Mouse (Mus musculus) kidney, embryonic 15.5 days (tissue): ENCODE results near the gene Rarb. TPM values are rescaled to one million over a fixed set of nuclear protein-coding genes. Genes with fewer than 3 reads are reported as not detected.

Source experiments
- ATAC-seq: fragments of 200-750 bp; cut with Nextera tagmentation; replicated peaks from 2 replicates; pipeline ENCODE4 v1.8.0; 2017; ENCODE audit warnings: moderate TSS enrichment; ENCODE audit not compliant: low FRiP score
- H3K27ac ChIP-seq: fragments of 300-500 bp; sonication (generic); 2 replicates; pipeline ENCODE4 v1.5.1; 2015; ENCODE audit warnings: mild to moderate bottlenecking, inconsistent platforms
- H3K27me3 ChIP-seq: fragments of 300-500 bp; sonication (generic); 2 replicates; pipeline ENCODE4 v1.6.1; 2015; ENCODE audit warnings: inconsistent platforms
- H3K36me3 ChIP-seq: fragments of 300-500 bp; sonication (generic); 2 replicates; pipeline ENCODE4 v1.6.1; 2015; ENCODE audit warnings: inconsistent platforms
- H3K4me1 ChIP-seq: fragments of 300-500 bp; sonication (generic); 2 replicates; pipeline ENCODE4 v1.6.1; 2015; ENCODE audit warnings: inconsistent platforms
- H3K4me2 ChIP-seq: fragments of 300-500 bp; sonication (generic); 2 replicates; pipeline ENCODE4 v1.6.1; 2015; ENCODE audit warnings: moderate library complexity, mild to moderate bottlenecking, inconsistent platforms
- H3K4me3 ChIP-seq: fragments of 300-500 bp; sonication (generic); replicated peaks from 2 replicates; pipeline ENCODE4 v1.5.1; 2015; ENCODE audit warnings: mild to moderate bottlenecking, inconsistent platforms
- H3K9ac ChIP-seq: fragments of 300-500 bp; sonication (generic); 2 replicates; pipeline ENCODE4 v1.6.1; 2015; ENCODE audit warnings: mild to moderate bottlenecking, inconsistent platforms
- H3K9me3 ChIP-seq: fragments of 300-500 bp; sonication (generic); replicated peaks from 2 replicates; pipeline ENCODE4 v1.6.1; 2016; ENCODE audit warnings: inconsistent platforms
- WGBS: fragments of 180-500 bp; shearing (Covaris S2); methylation state at CpG from one replicate; pipeline ENCODE4 v1.1.7; 2015; ENCODE audit warnings: mixed read lengths; 5-methylcytosine and 5-hydroxymethylcytosine counted together
- polyA plus RNA-seq: library from polyadenylated mRNA; unstranded; fragments of >200 nt; fragmentation: Nextera tagmentation; extraction: Ambion mirVana; gene quantifications from 2 replicates; pipeline ENCODE4 v1.2.1, GENCODE M21; 2015

Rarb gene
- polyA plus RNA-seq, 1 experiment from 2014 or later = 33.6 TPM

DNA sequence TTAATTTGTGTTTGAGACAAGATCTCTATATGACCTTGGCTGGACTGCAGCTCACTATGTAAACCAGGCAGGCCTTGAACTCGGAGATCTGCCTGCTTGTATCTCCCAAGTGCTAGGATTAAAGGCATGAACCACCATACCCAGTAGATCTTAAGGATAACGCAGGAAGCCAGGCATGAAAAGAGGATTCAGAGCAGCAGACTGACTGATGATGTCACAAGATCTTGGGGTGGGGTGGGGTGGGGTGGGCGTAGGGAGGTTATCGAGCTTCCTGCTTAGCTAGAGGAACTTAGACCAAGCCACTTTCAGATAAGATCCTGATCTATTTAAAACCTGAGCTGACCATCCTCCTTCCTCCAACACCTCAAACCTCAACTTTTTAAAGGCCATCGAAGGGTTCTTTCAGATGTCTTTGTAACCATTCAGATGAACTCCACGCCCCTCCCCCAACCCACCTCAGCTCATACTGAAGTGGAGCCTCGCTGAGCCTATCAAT lies 249.4 kb downstream of the Rarb start:
- H3K9me3 ChIP-seq = no peaks in the 10 kb centered on the region
- WGBS = 62% methylated on average over 7 of the region's 7 CpGs
- H3K4me3 ChIP-seq = no peak overlapping the region
- no peak overlapping the region for H3K9ac ChIP-seq
- H3K27me3 ChIP-seq = no peaks in the 10 kb centered on the region
- peaks cover 36% of the 10 kb centered on the region for H3K4me1 ChIP-seq
- no peak overlapping the region for H3K27ac ChIP-seq
- ATAC-seq = no peak
- H3K4me2 ChIP-seq = no peak overlapping the region
- no peaks in the 10 kb centered on the region for H3K36me3 ChIP-seq

DNA sequence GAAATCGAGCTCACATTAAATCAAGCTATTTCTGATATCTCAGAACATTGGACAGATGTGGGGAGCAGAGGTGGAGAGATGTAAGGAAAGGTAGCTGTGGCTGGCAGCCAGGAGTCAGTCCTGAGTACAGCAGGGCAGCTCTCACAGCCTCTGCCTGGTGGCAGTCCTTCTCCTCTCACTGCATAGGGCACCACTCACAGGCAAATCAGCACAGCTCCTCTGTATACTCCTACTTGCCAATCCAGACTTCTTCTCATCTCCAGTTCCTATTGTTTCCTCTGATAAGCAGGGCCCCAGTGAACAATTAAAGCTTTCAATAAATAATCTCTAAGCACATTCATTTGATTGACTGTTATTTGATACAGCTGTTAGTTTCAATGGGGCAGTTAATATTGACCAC lies 252.0 kb downstream of the Rarb start:
- H3K27ac ChIP-seq = no peak overlapping the region
- WGBS = 75% methylated on average over 1 of the region's 1 CpGs
- ATAC-seq = no peak
- H3K36me3 ChIP-seq = no peaks in the 10 kb centered on the region
- no peak overlapping the region for H3K4me3 ChIP-seq
- no peak overlapping the region for H3K9ac ChIP-seq
- no peaks in the 10 kb centered on the region for H3K27me3 ChIP-seq
- H3K4me1 ChIP-seq = peaks cover 42% of the 10 kb centered on the region
- no peaks in the 10 kb centered on the region for H3K9me3 ChIP-seq
- H3K4me2 ChIP-seq = no peak overlapping the region

- WGBS = 70% methylated on average over 2 of the region's 2 CpGs
- no peak for ATAC-seq
- no peaks in the 10 kb centered on the region for H3K9me3 ChIP-seq
These were observed 255.0 kb downstream of the Rarb start for GRCm38 (mm10) chr14:16563912-16564311.

DNA sequence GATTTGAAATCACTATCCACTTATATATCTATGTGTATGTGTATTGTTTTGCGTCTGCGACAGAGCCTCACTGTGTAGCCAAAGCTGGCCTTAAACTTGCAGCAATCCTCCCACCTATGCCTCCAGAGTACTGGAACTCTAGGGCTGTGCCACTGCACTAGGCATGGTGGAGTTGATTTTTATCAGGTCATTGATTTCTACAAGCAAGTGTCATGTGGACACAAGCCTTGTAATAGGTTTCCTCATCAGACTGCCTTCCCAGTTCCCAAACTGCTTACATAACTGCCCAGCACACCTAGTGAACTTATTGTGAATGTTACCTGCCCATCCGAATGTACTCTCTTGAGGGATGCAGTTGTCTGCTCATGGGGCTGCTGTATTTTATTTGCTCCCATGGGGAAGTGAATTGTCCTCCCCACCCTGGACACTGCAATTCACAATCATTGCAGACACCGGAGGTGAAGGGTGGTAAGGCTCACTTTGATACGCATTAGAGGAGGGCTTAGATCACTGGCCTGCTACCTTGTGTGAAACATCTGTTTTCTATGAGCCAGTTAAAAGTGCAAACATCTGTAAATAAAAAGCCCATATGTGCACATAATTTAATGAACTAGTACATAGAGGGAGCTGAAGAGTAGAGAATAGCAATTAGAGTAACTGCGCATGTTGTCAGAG lies 257.3 kb downstream of the Rarb start:
- 75% methylated on average over 6 of the region's 6 CpGs for WGBS
- Histone ChIP-seq H3K4me3 (no peak overlapping the region), H3K27me3 (no peaks in the 10 kb centered on the region), H3K9ac (no peak overlapping the region), H3K4me2 (no peak overlapping the region), H3K4me1 (peaks cover 53% of the 10 kb centered on the region), H3K36me3 (no peaks in the 10 kb centered on the region), H3K9me3 (no peaks in the 10 kb centered on the region), H3K27ac (no peak overlapping the region)
- ATAC-seq = no peak

More at GRCm38 (mm10) chr14:16563912-16564311, 255.0 kb downstream of the Rarb start:
- Histone ChIP-seq H3K4me1 (peaks cover 39% of the 10 kb centered on the region), H3K9ac (no peak overlapping the region), H3K4me2 (no peak overlapping the region), H3K36me3 (no peaks in the 10 kb centered on the region), H3K27ac (no peak overlapping the region), H3K4me3 (no peak overlapping the region), H3K27me3 (no peaks in the 10 kb centered on the region)

- Histone ChIP-seq H3K9me3 (no peaks in the 10 kb centered on the region), H3K27ac (peak overlapping the region; percentile 52), H3K36me3 (no peaks in the 10 kb centered on the region), H3K9ac (no peak overlapping the region), H3K4me3 (no peak overlapping the region), H3K27me3 (no peaks in the 10 kb centered on the region), H3K4me2 (0 out of 2 replicates have a peak overlapping the region, but pooled peaks have one; percentile 8), H3K4me1 (peaks cover 65% of the 10 kb centered on the region)
- peak; percentile 43; the same call in 1 of the 2 replicates for ATAC-seq
- WGBS = 19% methylated on average over 12 of the region's 12 CpGs
These were observed 259.4 kb downstream of the Rarb start for GRCm38 (mm10) chr14:16559294-16560217.

DNA sequence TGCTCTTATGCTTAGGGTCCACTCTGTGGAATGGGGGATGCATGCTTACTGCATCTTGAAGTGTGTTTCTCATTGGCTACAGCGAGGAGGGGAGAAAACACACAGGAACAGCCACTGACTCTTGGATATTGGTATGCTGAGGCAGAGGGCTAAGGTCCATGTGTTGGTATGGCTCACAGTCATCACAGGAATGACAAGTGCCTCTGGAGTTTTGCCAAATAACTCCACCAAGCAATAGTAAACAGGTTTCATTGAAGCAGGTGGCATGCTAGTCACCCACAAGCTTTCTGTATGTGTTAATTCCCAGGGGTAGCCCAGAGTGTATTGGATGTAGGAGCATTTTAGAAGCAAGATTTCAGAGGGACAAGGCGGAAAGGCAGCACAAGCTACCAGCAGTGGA lies 260.9 kb downstream of the Rarb start:
- peaks cover 72% of the 10 kb centered on the region for H3K4me1 ChIP-seq
- no peaks in the 10 kb centered on the region for H3K27me3 ChIP-seq
- H3K9me3 ChIP-seq = no peaks in the 10 kb centered on the region
- H3K27ac ChIP-seq = no peak overlapping the region
- H3K9ac ChIP-seq = no peak overlapping the region
- ATAC-seq = no peak
- H3K4me2 ChIP-seq = no peak overlapping the region
- WGBS = 88% methylated on average over 2 of the region's 2 CpGs
- H3K36me3 ChIP-seq = no peaks in the 10 kb centered on the region
- no peak overlapping the region for H3K4me3 ChIP-seq

- peak; percentile 66 for ATAC-seq
- H3K27ac ChIP-seq = peak overlapping the region; percentile 92
- H3K9ac ChIP-seq = no peak overlapping the region
- H3K27me3 ChIP-seq = no peaks in the 10 kb centered on the region
- H3K4me3 ChIP-seq = no peak overlapping the region
- peak overlapping the region; percentile 30 for H3K4me2 ChIP-seq
- H3K4me1 ChIP-seq = peaks cover 57% of the 10 kb centered on the region
- H3K36me3 ChIP-seq = peaks cover 4% of the 10 kb centered on the region; the same call in 1 of the 2 replicates
- WGBS = 24% methylated on average over 12 of the region's 12 CpGs
- no peaks in the 10 kb centered on the region for H3K9me3 ChIP-seq
These were observed 264.1 kb downstream of the Rarb start for GRCm38 (mm10) chr14:16554643-16555459.

GRCm38 (mm10) chr14:16554319-16554642 lies 264.7 kb downstream of the Rarb start:
- WGBS = 11% methylated on average over 1 of the region's 1 CpGs
- Histone ChIP-seq H3K27me3 (no peaks in the 10 kb centered on the region), H3K36me3 (peaks cover 4% of the 10 kb centered on the region; the same call in 1 of the 2 replicates), H3K9me3 (no peaks in the 10 kb centered on the region), H3K9ac (no peak overlapping the region), H3K4me1 (peaks cover 51% of the 10 kb centered on the region), H3K27ac (peak overlapping the region; percentile 92), H3K4me2 (peak overlapping the region; percentile 30; the same call in 1 of the 2 replicates), H3K4me3 (no peak overlapping the region)
- no peak; the same call in 1 of the 2 replicates for ATAC-seq

GRCm38 (mm10) chr14:16552293-16552692 lies 266.7 kb downstream of the Rarb start:
- Histone ChIP-seq H3K27me3 (no peaks in the 10 kb centered on the region), H3K4me2 (no peak overlapping the region), H3K4me1 (peaks cover 35% of the 10 kb centered on the region), H3K9ac (no peak overlapping the region), H3K27ac (no peak overlapping the region), H3K4me3 (no peak overlapping the region), H3K36me3 (peaks cover 15% of the 10 kb centered on the region), H3K9me3 (no peaks in the 10 kb centered on the region)
- no peak for ATAC-seq
- WGBS = 83% methylated on average over 1 of the region's 1 CpGs

DNA sequence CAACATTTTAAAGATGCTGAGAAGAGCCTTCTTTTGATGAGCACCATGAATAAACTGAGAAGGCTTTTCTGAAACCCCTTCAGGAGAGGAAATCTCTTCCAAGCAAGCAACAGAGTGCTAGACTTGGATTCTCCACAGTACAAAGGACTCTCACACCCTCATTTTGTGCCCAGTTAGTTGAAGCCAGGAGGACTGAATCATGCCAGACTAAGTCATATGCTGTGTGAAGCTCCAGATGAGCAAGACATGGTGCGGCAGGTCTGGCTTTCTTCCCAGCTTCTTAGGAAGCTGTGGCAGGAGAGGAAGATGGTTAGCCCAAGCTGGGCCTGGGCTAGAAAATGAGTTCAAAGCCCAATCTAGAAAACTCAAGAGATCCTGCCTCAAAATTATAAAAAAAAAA lies 267.1 kb downstream of the Rarb start:
- no peak overlapping the region for H3K4me2 ChIP-seq
- ATAC-seq = no peak
- WGBS = 90% methylated on average over 1 of the region's 1 CpGs
- H3K4me3 ChIP-seq = no peak overlapping the region
- no peaks in the 10 kb centered on the region for H3K27me3 ChIP-seq
- no peak overlapping the region for H3K9ac ChIP-seq
- peaks cover 32% of the 10 kb centered on the region for H3K4me1 ChIP-seq
- H3K36me3 ChIP-seq = peaks cover 19% of the 10 kb centered on the region
- no peaks in the 10 kb centered on the region for H3K9me3 ChIP-seq
- no peak overlapping the region for H3K27ac ChIP-seq

- 0 out of 2 replicates have a peak overlapping the region, but pooled peaks have one; percentile 8 for H3K27ac ChIP-seq
- WGBS = 69% methylated on average over 8 of the region's 8 CpGs
- ATAC-seq = no peak
These were observed 270.8 kb downstream of the Rarb start for GRCm38 (mm10) chr14:16548200-16548576.

More at GRCm38 (mm10) chr14:16548200-16548576, 270.8 kb downstream of the Rarb start:
- Histone ChIP-seq H3K4me3 (no peak overlapping the region), H3K9me3 (no peaks in the 10 kb centered on the region), H3K27me3 (no peaks in the 10 kb centered on the region), H3K9ac (no peak overlapping the region), H3K4me1 (peaks cover 5% of the 10 kb centered on the region; the same call in 1 of the 2 replicates), H3K4me2 (no peak overlapping the region), H3K36me3 (peaks cover 45% of the 10 kb centered on the region)
